Mouse (Mus musculus): ENCODE data around the gene Ush1c. TPM values are rescaled to one million over a fixed set of nuclear protein-coding genes. Genes with fewer than 3 reads are reported as not detected.

The Ush1c gene
- polyA plus RNA-seq, 1 experiment: not detected

DNA sequence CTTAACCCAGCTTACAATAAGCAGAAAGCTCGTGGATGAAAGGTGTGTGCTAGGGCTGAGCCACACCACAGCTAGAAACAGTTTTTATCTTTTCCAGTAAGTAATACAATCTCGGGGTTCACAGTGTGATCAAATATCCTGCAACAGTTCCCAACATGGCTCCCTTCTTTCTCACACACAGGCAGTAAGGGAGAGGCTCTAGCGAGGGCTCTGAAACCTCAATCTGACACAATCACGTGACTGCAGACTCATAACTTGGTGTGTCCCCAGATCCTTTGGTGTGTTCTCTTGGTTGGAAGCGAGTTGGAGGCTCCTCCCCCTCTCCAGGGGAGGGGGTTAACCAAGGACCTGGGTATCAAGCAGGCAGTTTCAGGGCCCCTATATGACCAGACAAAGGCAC lies 37.9 kb upstream of the Ush1c start:
- Histone ChIP-seq H3K4me3 (replicated peaks; ENCODE audit: control insufficient read depth, low read depth, low read length) (no peak overlapping the region), H3K27ac (ENCODE audit: control insufficient read depth, insufficient read depth, low read depth, low read length, poor library complexity) (no peak overlapping the region), H3K4me1 (ENCODE audit: control insufficient read depth, insufficient read depth, low read length) (no peaks in the 10 kb centered on the region)
- 49% methylated on average over 5 of the region's 5 CpGs for WGBS
- TF ChIP-seq POLR2A (IDR thresholded peaks at IDR 0.05; ENCODE audit: borderline replicate concordance, control insufficient read depth, low read depth, low read length) (no peak), CTCF (IDR thresholded peaks at IDR 0.05; ENCODE audit: control insufficient read depth, insufficient read depth, low read length) (no peak)

DNA sequence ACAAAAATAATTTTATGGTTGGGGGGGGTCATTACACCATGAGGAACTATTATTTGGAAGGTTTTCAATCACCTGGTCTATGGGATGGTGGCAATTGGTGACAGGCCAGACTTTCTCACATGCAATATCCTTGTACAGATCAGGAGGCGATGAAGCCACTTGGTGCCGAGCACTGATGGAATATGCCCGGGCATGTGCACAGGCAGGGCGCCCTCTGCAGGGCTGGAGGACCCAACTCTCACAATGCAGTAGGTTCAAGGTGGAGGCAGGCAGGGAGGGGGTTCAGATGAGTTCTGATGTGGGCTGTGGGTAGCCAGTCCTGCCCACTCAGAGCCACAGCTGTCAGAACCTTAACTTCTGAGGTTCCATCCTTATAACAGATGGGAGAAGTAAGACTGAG lies 13.5 kb upstream of the Ush1c start:
- Histone ChIP-seq H3K4me3 (replicated peaks; ENCODE audit: control insufficient read depth, low read depth, low read length) (no peak overlapping the region), H3K27ac (ENCODE audit: control insufficient read depth, insufficient read depth, low read depth, low read length, poor library complexity) (no peak overlapping the region), H3K4me1 (ENCODE audit: control insufficient read depth, insufficient read depth, low read length) (no peaks in the 10 kb centered on the region)
- WGBS: 76% methylated on average over 4 of the region's 4 CpGs
- TF ChIP-seq POLR2A (IDR thresholded peaks at IDR 0.05; ENCODE audit: borderline replicate concordance, control insufficient read depth, low read depth, low read length): no peak
- no peak for TF ChIP-seq CTCF (IDR thresholded peaks at IDR 0.05; ENCODE audit: control insufficient read depth, insufficient read depth, low read length)

DNA sequence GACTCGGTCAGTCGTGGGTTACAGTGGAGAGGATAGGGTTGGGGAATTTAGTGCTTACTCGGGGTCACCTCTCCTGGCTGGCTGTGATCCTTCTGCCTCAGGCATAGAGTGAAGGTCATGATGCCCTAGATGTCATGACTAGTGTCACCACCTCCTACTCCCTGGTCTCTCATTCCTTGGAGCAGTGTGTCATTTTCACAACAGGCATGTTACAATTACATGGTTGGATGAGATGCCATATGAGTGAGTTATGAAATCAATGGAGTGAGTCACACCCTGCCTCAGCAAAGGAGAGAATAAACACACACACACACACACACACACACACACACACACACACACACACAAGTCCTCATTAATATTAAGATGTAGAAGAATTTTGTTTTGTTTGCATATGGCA lies 9.3 kb upstream of the Ush1c start:
- 68% methylated on average over 3 of the region's 3 CpGs for WGBS
- Histone ChIP-seq H3K27ac (ENCODE audit: control insufficient read depth, insufficient read depth, low read depth, low read length, poor library complexity) (no peak overlapping the region), H3K4me1 (ENCODE audit: control insufficient read depth, insufficient read depth, low read length) (no peaks in the 10 kb centered on the region), H3K4me3 (replicated peaks; ENCODE audit: control insufficient read depth, low read depth, low read length) (no peak overlapping the region)
- no peak for TF ChIP-seq POLR2A (IDR thresholded peaks at IDR 0.05; ENCODE audit: borderline replicate concordance, control insufficient read depth, low read depth, low read length)

DNA sequence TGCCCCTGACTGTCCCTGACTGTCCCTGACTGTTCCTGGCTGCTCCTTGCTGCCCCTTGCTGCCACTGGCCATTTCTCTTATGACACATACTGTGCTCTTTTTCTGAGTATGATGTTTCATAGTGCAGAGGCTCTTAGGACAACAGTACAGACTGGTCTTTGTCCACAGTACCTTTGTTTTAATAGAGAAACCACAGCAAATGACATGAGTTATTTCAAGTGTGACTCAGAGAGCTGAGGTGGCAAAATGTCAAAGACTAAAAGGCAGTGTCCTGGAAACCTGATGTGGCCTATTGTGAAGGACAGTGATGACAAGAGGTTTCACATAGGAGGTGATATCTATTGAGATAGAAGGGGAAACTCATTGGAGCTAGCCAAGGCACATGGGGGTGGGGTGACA lies 8.6 kb upstream of the Ush1c start:
- Histone ChIP-seq H3K27ac (ENCODE audit: control insufficient read depth, insufficient read depth, low read depth, low read length, poor library complexity) (no peak overlapping the region), H3K4me1 (ENCODE audit: control insufficient read depth, insufficient read depth, low read length) (no peaks in the 10 kb centered on the region), H3K4me3 (replicated peaks; ENCODE audit: control insufficient read depth, low read depth, low read length) (no peak overlapping the region)
- TF ChIP-seq CTCF (IDR thresholded peaks at IDR 0.05; ENCODE audit: control insufficient read depth, insufficient read depth, low read length) (no peak), POLR2A (IDR thresholded peaks at IDR 0.05; ENCODE audit: borderline replicate concordance, control insufficient read depth, low read depth, low read length) (no peak)

DNA sequence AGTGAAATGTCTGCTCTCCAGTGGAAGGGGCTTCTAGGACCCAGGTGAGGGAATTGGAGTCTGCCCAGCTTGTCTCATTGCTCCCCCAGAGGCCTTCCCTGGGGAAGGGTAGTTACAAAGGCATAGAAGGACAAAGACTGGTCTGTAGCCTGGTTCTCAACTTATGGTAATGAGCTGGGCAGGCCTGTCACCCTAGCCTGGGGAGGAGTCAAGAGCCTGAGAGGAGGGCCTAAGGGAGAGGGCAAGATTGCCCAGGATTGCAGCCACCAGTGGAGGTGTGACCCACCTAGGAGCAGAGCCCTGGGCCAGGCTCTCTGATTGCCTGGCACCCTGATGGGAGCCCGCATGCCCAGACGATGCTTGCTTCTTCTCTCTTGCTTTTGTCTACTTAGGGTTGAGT lies 2.4 kb upstream of the Ush1c start, which contains the start of gene Otog:
Otog (plus strand) TSS at position 292 of the 400 bp plus-strand sequence.
- no peak within 1 kb of the TSS for H3K27ac ChIP-seq (ENCODE audit: control insufficient read depth, insufficient read depth, low read depth, low read length, poor library complexity)
- WGBS: 62% methylated on average over 2 of the region's 2 CpGs
- TF ChIP-seq POLR2A (IDR thresholded peaks at IDR 0.05; ENCODE audit: borderline replicate concordance, control insufficient read depth, low read depth, low read length) (no peak), CTCF (IDR thresholded peaks at IDR 0.05; ENCODE audit: control insufficient read depth, insufficient read depth, low read length) (no peak)
- no peak within 1 kb of the TSS for H3K4me3 ChIP-seq (replicated peaks; ENCODE audit: control insufficient read depth, low read depth, low read length)
- H3K4me1 ChIP-seq (ENCODE audit: control insufficient read depth, insufficient read depth, low read length): no peaks in the 10 kb centered on the region

DNA sequence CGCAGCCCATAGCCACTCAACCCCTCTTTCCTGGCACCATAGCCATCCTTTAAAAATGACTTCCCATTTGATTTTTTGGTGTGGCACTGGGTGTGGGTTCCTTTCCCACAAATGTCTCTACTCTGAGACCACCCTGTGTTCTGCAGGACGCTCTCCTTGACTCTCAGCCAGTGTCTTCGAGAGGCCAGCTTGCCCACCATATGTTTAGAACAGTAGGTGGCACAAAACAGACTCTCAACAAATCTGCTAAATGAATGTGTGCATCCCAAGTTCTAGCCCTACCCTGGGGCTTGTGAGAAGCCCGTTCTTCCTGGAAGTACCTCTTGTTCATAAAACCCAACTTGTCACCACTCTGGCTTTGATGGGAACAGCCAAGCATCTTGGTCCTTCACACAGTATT lies 1.8 kb upstream of the Ush1c start:
- Histone ChIP-seq H3K4me1 (ENCODE audit: control insufficient read depth, insufficient read depth, low read length) (no peaks in the 10 kb centered on the region), H3K27ac (ENCODE audit: control insufficient read depth, insufficient read depth, low read depth, low read length, poor library complexity) (no peak overlapping the region), H3K4me3 (replicated peaks; ENCODE audit: control insufficient read depth, low read depth, low read length) (no peak overlapping the region)
- 68% methylated on average over 4 of the region's 4 CpGs for WGBS
- no peak for TF ChIP-seq CTCF (IDR thresholded peaks at IDR 0.05; ENCODE audit: control insufficient read depth, insufficient read depth, low read length)
- no peak for TF ChIP-seq POLR2A (IDR thresholded peaks at IDR 0.05; ENCODE audit: borderline replicate concordance, control insufficient read depth, low read depth, low read length)

DNA sequence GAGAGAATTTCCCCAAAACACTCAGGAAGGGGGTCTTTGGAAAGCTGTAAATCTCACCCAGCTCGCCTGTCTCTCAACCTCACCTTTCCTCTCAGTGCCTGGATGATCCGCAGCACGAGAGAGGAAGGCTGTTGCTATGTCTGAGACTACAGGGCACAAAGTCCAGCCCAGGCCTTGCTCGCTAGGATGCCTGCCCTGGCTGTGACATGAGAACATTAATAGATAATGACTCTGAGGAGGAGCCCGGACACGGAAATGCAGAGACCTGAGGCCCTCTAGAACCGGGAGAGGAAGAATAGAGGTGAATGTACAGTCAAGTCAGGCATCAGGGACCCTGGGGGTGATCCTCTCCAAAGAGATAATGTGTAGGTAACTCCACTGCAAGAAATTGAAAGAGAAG lies 1.1 kb downstream of the Ush1c start:
- no peak overlapping the region for H3K4me3 ChIP-seq (replicated peaks; ENCODE audit: control insufficient read depth, low read depth, low read length)
- TF ChIP-seq POLR2A (IDR thresholded peaks at IDR 0.05; ENCODE audit: borderline replicate concordance, control insufficient read depth, low read depth, low read length) (no peak), CTCF (IDR thresholded peaks at IDR 0.05; ENCODE audit: control insufficient read depth, insufficient read depth, low read length) (no peak)
- no peaks in the 10 kb centered on the region for H3K4me1 ChIP-seq (ENCODE audit: control insufficient read depth, insufficient read depth, low read length)
- whole genome bisulfite sequencing: 76% methylated on average over 7 of the region's 7 CpGs
- no peak overlapping the region for H3K27ac ChIP-seq (ENCODE audit: control insufficient read depth, insufficient read depth, low read depth, low read length, poor library complexity)

DNA sequence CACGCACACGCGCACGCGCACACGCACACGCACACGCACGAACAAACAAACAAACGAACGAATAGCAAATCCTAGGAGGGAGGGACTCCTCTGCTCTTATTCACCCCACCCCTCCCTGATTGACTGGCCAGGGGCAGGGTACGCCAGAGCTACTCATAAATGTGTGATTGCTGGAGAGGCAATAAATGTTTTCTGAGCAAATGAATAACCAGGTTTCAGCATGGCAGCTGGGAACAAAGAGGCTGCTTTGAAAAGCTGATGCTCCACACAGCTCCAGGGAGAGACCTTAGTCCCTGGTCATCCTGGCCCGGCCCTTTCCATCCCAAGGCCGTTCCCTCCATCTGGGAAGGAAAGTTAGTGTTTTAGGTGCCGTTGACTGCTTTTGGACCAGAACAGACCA lies 1.9 kb downstream of the Ush1c start:
- no peak overlapping the region for H3K4me3 ChIP-seq (replicated peaks; ENCODE audit: control insufficient read depth, low read depth, low read length)
- no peaks in the 10 kb centered on the region for H3K4me1 ChIP-seq (ENCODE audit: control insufficient read depth, insufficient read depth, low read length)
- TF ChIP-seq CTCF (IDR thresholded peaks at IDR 0.05; ENCODE audit: control insufficient read depth, insufficient read depth, low read length) (no peak), POLR2A (IDR thresholded peaks at IDR 0.05; ENCODE audit: borderline replicate concordance, control insufficient read depth, low read depth, low read length) (no peak)
- 88% methylated on average over 15 of the region's 15 CpGs for WGBS
- H3K27ac ChIP-seq (ENCODE audit: control insufficient read depth, insufficient read depth, low read depth, low read length, poor library complexity): no peak overlapping the region

DNA sequence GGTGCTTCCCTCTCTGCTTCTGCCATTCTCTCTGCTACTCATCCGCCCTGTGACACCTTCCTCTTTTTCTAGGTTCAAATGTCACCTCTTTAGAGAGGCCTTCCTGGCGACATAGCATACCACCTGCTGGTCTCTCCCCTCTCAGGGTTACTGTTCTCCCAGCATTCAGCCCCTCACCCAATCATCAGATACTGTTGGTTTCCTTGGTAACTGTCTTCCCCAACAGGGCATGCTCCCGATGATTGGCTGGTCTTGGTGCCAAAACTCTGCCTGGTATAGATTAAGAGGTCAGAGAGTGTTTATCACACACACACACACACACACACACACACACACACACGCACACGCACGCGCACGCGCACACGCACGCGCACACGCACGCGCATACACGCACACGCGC lies 2.4 kb downstream of the Ush1c start:
- WGBS: 74% methylated on average over 18 of the region's 18 CpGs
- no peak for TF ChIP-seq POLR2A (IDR thresholded peaks at IDR 0.05; ENCODE audit: borderline replicate concordance, control insufficient read depth, low read depth, low read length)
- TF ChIP-seq CTCF (IDR thresholded peaks at IDR 0.05; ENCODE audit: control insufficient read depth, insufficient read depth, low read length): no peak
- H3K4me1 ChIP-seq (ENCODE audit: control insufficient read depth, insufficient read depth, low read length): no peaks in the 10 kb centered on the region
- H3K27ac ChIP-seq (ENCODE audit: control insufficient read depth, insufficient read depth, low read depth, low read length, poor library complexity): no peak overlapping the region
- H3K4me3 ChIP-seq (replicated peaks; ENCODE audit: control insufficient read depth, low read depth, low read length): no peak overlapping the region
